Mouse (Mus musculus) brown adipose tissue, adult 24 weeks (tissue): ENCODE data around the gene Tead1. TPM values are rescaled to one million over a fixed set of nuclear protein-coding genes. Genes with fewer than 3 reads are reported as not detected.

ENCODE experiments used
- H3K27ac ChIP-seq: fragments of 200-500 bp; replicated peaks from 2 replicates; pipeline ENCODE4 v1.5.1; 2012; ENCODE audit warnings: low read depth, mild to moderate bottlenecking, low read length
- H3K4me1 ChIP-seq: fragments of 200-500 bp; 2 replicates; pipeline ENCODE4 v1.6.1; 2012; ENCODE audit warnings: low read length, mixed read lengths; ENCODE audit not compliant: control insufficient read depth, insufficient read depth, insufficient read length
- H3K4me3 ChIP-seq: fragments of 200-500 bp; 2 replicates; pipeline ENCODE4 v1.5.1; 2012; ENCODE audit warnings: low read depth, mild to moderate bottlenecking, low read length, moderate library complexity; ENCODE audit not compliant: insufficient read depth
- polyA plus RNA-seq: library from polyadenylated mRNA; stranded (reverse); fragments of >200 nt; gene quantifications from 2 replicates; pipeline ENCODE4 v1.2.4, GENCODE M21; 2012; ENCODE audit not compliant: missing spikeins, insufficient read depth, insufficient read length

Tead1 gene
- polyA plus RNA-seq, 1 experiment = 8.7 TPM

DNA sequence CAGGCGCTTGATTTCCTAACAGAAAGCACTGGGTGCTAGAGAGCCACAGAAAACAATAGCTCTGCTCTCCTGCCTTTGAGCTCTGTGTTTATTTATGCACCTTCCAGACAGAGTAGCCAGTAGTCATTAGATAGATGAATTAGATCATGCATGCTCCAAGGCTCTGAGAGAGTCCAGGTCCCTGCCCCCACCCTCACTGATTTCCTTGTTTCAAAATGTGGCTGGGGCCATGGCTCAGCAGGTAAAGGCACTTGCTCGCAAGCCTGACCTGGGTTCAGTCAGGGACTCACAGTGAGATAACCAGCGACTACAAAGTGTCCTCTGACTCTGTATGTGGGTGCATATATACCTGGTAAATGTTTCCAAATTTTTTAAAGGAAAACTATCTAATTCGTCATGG, 174.7 kb downstream of the Tead1 start:
- Histone ChIP-seq H3K27ac (no peak overlapping the region), H3K4me1 (peaks cover 31% of the 10 kb centered on the region), H3K4me3 (no peak overlapping the region)

DNA sequence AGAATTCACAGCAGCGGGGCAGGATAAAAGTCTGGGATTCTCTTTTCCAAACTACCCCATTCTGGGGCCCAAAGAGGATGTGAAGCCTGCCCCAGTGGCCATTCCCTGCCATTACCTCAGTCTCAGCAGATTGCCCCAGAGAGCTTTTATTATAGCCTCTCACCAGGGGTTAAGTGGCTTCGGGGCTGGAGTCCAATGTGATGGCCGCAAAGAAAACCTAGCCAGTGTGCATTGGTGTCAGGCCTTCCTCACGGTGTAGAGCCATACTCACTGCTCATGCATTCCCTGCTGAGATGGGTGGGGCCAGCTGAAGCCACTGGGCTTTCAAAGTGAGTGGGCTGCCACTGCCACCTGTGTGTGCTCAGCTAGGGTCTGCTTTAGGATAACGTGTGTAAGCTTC, 175.4 kb downstream of the Tead1 start:
- Histone ChIP-seq H3K27ac (no peak overlapping the region), H3K4me1 (peaks cover 31% of the 10 kb centered on the region), H3K4me3 (no peak overlapping the region)

DNA sequence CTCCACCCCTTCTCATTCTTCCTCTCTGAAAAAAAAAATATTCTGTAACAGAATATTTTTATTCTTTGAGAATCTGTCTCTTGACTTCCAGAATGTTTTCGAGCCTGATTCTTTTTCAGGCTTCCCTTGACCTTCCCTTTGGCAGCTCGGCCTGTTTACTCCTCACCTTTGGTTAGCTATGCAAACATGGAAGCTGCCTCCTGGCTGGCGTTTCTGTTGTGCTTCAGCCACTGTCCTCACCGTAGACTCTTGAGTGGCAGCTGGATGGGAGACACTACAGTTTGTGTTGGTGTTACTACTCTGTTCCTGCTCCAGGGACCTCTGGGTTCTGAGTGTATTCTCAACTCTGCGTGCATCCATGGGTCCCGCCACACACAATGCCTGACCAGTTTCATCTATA, 176.3 kb downstream of the Tead1 start:
- no peak overlapping the region for H3K27ac ChIP-seq
- H3K4me3 ChIP-seq = no peak overlapping the region
- peaks cover 31% of the 10 kb centered on the region for H3K4me1 ChIP-seq

DNA sequence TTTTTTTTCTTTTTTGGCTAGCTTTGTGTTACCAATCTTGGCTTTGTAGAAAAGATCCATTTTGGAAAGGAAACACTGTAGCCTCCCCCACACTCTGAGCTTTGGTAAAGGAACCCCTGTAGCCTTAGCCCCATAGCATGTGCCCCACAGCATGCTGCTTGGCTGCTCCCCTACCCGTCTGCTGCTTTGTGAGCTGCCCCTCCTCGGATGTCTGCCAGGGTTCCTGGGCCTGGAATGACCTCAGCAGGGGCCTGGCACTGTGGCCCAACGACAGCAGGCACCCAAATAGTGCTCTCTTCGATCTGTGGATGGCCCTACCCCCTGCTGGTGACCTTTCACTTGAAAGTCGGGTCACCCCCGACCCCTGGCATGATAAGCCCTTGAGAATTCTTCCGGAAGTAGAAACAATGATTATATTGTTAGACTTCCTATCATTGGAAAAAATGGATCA, 177.0 kb downstream of the Tead1 start:
- Histone ChIP-seq H3K4me3 (no peak overlapping the region), H3K4me1 (peaks cover 28% of the 10 kb centered on the region), H3K27ac (peak overlapping the region; percentile 19)

DNA sequence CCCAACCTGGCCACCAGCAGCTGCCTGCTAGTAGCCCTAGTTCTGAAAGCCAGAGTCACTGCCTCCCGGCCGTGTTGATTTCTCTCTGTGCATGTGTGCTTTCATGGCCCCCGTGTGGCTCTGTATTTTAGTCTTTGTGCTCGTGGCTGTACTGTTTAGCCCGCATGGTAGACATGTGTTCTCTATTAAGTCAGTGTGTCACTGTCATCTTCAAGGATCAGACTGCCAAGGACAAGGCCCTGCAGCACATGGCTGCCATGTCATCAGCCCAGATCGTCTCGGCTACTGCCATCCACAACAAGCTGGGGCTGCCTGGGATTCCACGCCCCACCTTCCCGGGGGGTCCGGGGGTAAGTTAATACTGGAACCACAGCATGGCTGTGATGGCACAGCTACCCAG, 177.5 kb downstream of the Tead1 start:
- Histone ChIP-seq H3K4me1 (peaks cover 24% of the 10 kb centered on the region), H3K4me3 (no peak overlapping the region), H3K27ac (peak overlapping the region; percentile 19; the same call in 1 of the 2 replicates)

DNA sequence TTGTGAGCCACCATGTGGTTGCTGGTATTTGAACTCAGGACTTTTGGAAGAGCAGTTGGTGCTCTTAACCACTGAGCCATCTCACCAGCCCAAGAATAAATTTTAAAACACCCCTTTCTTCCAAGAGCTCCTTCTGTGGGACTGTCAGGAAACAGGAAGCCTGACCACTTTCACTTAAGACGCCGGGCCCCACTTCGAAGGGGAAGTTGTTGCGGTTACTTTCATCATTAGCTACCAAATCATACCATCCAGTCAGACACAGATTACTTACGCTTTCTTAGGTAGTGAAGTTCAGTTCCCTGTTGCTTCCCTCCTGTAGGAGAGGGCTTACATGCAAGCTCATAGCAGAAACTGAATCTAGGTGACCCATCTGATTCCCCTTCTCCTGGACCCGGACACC, 180.8 kb downstream of the Tead1 start:
- no peak overlapping the region for H3K4me3 ChIP-seq
- H3K4me1 ChIP-seq = peaks cover 16% of the 10 kb centered on the region
- no peak overlapping the region for H3K27ac ChIP-seq

DNA sequence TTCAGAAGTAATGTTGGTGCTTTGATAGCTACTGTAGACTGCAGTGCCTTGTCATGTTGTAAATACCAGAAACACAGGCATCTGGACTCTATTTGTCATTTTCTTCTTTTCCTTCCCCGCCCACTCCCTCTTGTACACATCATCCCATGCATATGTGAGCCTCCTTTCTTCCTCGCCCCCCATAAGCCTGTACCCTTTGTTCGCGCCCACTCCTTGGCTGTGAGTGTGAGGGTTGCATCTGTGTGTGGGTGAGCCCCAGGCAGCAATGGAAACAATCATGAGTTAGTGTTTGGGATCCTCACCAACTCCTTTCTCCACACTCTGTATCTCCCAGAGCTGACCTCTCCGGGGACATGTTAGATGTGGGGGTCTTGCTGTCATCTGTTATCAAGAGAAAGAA, 183.0 kb downstream of the Tead1 start:
- H3K4me3 ChIP-seq = no peak overlapping the region
- no peaks in the 10 kb centered on the region for H3K4me1 ChIP-seq
- no peak overlapping the region for H3K27ac ChIP-seq

DNA sequence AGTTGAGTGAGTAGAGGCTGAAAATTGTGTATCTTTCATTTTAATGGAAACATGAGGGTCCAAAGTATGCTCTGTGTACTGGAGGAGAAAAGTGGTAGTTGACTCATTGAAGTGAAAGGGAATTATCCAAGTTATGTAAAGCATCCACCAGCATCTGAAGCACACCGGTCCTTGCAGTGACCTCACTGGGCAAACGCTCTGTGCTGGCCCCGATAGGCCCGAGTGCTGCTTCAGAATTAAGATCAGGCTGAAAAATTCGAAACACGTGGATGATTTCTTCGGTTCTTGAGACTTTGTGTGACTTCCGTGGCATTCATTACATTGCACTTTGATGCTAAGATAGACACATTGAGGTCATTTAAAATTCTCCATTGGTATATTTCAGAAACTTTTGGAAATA, 185.1 kb downstream of the Tead1 start:
- Histone ChIP-seq H3K27ac (no peak overlapping the region), H3K4me1 (no peaks in the 10 kb centered on the region), H3K4me3 (no peak overlapping the region)

DNA sequence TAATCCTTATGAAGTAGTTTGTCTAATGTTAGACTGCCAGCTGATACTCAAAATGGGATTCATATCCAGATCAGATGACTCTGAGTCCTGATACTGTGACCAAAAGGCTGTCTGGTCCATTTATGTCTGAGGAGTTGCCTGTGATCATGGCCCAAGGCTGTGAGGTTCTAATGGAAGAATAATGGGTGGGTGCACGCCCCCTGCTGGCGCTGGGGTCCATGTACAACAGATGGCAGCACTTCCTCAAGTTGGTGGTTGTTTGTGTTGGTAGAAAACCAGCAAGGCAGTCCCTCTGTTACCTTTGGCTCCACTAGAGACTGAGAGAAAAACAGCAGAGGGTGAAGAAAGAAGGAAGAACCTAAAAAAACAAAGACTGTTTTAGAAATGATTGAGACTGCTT, 186.6 kb downstream of the Tead1 start:
- Histone ChIP-seq H3K4me3 (no peak overlapping the region), H3K27ac (no peak overlapping the region), H3K4me1 (no peaks in the 10 kb centered on the region)

DNA sequence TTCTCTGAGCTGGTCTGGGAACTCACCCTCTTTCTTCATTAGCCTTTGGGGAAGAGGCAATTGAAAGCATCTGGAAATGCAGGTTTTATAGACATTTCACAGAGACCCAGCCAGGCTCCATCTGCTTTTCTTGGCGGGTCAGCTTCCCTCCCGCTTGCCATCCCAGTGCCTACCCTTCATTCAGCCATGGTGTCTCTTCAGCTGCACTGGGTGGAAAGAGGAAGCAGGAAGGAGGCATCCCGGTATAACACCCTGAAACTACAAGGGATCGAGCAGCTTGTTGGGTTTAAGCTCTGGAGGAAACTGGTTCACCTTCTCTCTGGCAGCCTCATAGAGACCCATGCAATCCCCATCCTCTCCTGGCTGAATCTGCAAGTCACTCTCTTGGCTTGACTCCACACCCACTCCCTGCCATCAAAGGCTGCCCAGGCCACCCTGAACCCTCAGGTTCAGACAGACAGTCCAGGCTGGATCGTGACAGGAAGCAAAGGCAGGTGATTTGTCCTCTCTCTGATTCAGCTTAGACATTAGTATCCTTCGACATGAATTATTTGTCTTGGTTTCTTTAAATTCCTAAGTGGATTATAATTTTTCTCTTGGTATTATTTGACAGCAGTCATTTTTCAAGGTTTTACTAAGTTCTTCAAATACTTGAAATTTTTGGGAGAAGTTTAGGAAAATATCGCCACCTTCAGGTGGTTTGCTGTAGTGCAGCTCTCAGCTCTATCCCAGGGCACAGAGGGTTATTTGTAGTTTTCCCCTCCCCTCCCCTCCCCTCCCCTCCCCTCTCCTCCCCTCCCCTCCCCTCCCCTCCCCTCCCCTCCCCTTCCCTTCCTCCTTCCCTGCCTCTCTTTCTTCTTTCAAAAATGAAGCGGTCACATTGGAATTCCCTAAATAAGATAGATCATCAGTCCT, 189.7 kb downstream of the Tead1 start:
- no peak overlapping the region for H3K27ac ChIP-seq
- H3K4me3 ChIP-seq = no peak overlapping the region
- H3K4me1 ChIP-seq = no peaks in the 10 kb centered on the region

DNA sequence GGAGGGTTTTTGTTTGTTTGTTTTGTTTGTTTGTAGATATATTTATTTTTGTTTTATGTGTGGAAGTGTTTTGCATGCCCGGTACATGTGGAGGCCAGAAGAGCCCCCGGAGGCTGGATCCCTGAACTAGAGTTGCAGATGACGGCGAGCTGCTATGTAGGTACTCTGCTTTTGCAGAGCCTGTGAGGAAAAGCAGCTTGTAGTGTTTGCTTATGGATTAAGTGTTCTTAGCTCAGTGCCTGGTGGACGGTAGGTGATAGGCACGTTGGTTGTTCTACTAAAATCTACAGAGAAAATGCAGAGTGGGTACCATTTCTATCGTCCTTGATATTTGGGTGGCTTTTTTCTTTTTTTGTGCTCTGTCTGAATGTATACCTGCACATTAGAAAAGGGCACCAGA, 192.6 kb downstream of the Tead1 start:
- no peak overlapping the region for H3K27ac ChIP-seq
- no peak overlapping the region for H3K4me3 ChIP-seq
- no peaks in the 10 kb centered on the region for H3K4me1 ChIP-seq

DNA sequence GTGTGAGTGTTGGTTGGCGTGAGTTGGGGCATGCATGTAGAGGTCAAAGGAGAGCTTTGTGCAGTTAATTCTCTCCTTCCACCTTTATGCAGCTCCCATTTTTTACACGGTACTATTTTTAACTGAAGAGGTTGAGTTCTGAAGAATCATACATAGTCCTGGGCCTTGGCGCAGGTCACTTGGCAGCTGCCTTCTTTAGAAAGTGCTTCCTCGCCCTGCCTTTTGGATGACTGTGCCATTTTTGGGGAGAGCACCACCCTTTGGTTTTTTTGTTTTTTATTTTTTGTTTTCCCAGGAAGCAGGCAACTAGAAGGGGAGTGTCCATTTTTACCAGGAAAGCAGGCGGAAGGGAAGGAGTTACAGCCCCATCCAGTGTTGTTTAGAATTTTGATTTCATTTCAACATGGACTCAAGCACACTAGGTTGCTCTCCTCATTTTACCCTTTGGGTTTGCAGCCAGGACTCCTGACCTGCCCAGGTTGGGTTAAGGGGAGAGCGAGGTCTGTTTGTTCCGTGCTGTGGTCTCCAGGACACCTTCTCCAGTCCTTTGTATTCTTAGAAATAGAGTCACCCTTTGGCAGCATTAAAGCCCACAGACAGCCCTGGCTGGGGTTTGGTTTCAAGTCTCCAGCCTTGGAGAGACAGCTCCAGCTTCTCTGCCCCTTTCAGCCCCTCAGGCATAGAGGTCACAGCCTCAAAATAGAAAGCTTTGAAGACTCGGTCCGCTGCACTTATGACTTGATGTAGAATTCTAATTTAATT, 193.5 kb downstream of the Tead1 start:
- Histone ChIP-seq H3K4me1 (no peaks in the 10 kb centered on the region), H3K27ac (no peak overlapping the region; the same call in 1 of the 2 replicates), H3K4me3 (no peak overlapping the region)

DNA sequence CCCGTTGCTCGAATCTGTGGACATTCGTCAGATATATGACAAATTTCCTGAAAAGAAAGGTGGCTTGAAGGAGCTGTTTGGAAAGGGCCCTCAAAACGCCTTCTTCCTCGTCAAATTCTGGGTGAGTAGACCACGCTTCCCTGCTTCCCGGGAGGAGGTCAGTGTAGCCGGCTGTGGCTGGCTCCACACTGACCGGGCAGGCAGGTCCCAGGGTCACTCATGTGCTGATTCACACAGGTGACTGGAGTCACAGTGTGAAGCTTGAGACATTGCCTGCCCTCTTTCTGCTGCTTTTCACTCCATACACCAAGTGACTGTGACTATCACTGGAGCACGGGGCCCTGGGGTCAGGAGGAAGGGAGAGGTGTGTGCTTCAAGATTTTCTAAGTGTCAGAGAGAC, 197.0 kb downstream of the Tead1 start:
- H3K4me3 ChIP-seq = no peak overlapping the region
- H3K4me1 ChIP-seq = no peaks in the 10 kb centered on the region

DNA sequence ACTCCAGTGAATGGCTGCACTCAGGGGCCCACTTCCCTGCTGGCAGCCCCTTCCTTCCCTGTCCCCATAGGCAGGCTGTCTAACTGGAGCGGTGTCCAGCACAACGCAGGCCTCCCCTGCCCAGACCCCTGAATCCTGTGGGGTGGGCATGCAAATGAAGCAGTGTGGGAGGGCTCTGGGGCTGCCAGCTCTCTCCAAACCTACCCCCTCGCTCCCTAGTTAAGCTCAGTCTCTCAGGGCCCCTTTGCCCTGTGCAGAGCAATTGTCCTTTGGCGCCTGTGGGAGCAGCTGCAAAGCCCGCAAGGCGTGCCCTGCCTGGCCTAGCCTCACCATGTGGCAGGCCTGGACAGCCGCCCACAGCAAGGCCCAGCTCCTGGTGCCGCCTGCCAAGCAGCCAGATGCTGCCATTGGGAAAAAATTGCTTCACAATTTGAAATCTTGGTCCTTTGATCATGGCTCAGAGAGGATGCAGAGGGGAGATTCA, 204.7 kb downstream of the Tead1 start:
- no peaks in the 10 kb centered on the region for H3K4me1 ChIP-seq
- H3K4me3 ChIP-seq = no peak overlapping the region
- no peak overlapping the region for H3K27ac ChIP-seq

More for the DNA sequence above, 197.0 kb downstream of the Tead1 start:
- no peak overlapping the region for H3K27ac ChIP-seq

DNA sequence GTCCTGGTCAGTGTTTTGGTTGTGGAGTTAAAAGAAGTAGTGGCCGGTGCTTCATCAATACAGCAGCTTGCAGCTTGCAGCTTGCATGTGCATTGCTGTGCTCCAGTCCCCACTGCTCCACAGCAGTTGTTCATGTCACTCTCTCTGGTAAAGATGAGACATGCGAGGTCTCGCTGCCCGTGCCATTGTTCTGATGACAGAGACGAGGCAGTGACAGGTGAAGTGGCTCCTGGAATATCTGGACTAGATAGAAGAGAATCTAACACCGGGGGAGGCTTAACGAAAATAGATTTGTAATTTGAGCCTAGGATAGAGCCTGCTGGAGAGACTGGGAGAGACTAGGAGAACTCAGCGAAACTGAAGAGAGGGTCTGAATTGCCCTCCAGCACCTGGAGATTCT, 206.4 kb downstream of the Tead1 start:
- H3K4me1 ChIP-seq = no peaks in the 10 kb centered on the region
- H3K4me3 ChIP-seq = no peak overlapping the region
- H3K27ac ChIP-seq = no peak overlapping the region
